Mouse (Mus musculus) erythroblast, adult 5-6 weeks (primary cell): ENCODE measurements around the gene Lgi2. TPM values are rescaled to one million over a fixed set of nuclear protein-coding genes. Genes with fewer than 3 reads are reported as not detected.

Source experiments
- total RNA-seq, 2 experiments: library from RNA; stranded (forward) in 1 of 2; stranded (reverse) in 1 of 2; fragments of 150-400 nt in 1 of 2; fragments of 200-764, 138-1000 nt in 1 of 2; gene quantifications; 2 replicates each; pipeline versions ENCODE4 v1.2.3 to v1.2.4; 2015 to 2017; ENCODE audit warnings: low replicate concordance in 2 of 2

Lgi2 gene
- total RNA-seq, 2 experiments from 2014 or later, result not detected

Other genes with a start within 250 kb of the Lgi2 start
- not detected in 2 replicates for gene Sod3, start 202.7 kb downstream of the Lgi2 start, total RNA-seq (2015; ENCODE audit: low replicate concordance)
- gene Sod3, start 202.7 kb downstream of the Lgi2 start, total RNA-seq (2017; ENCODE audit: low replicate concordance), result not detected in 2 replicates
- 0.42 and 2.5 TPM in 2 replicates for gene Ccdc149, start 94.9 kb downstream of the Lgi2 start, total RNA-seq (2015; ENCODE audit: low replicate concordance)
- gene Ccdc149, start 94.9 kb downstream of the Lgi2 start, total RNA-seq (2017; ENCODE audit: low replicate concordance), result 0.14 and 0.26 TPM in 2 replicates
- gene Sepsecs, start 103.2 kb upstream of the Lgi2 start, total RNA-seq (2015; ENCODE audit: low replicate concordance), result 1.9 and 7.3 TPM in 2 replicates
- gene Sepsecs, start 103.2 kb upstream of the Lgi2 start, total RNA-seq (2017; ENCODE audit: low replicate concordance), result 7.2 and 11.5 TPM in 2 replicates
- gene Pi4k2b, start 175.1 kb upstream of the Lgi2 start, total RNA-seq (2015; ENCODE audit: low replicate concordance), result 33.6 and 40.3 TPM in 2 replicates
- gene Pi4k2b, start 175.1 kb upstream of the Lgi2 start, total RNA-seq (2017; ENCODE audit: low replicate concordance), result 40.6 and 62.6 TPM in 2 replicates
- 4.0 and 10.0 TPM in 2 replicates for gene Zcchc4, start 208.9 kb upstream of the Lgi2 start, total RNA-seq (2015; ENCODE audit: low replicate concordance)
- 11.0 and 14.8 TPM in 2 replicates for gene Zcchc4, start 208.9 kb upstream of the Lgi2 start, total RNA-seq (2017; ENCODE audit: low replicate concordance)